Mouse (Mus musculus): Measurements from ENCODE around the gene Slco3a1. TPM values are rescaled to one million over a fixed set of nuclear protein-coding genes. Genes with fewer than 3 reads are reported as not detected.

The Slco3a1 gene
- polyA plus RNA-seq (2012; rRNA removed) (0.69 TPM in 2 replicates), polyA plus RNA-seq (2014; fragmentation: Nextera tagmentation; extraction: Ambion mirVana) (0.75 and 1.1 TPM in 2 replicates)

DNA sequence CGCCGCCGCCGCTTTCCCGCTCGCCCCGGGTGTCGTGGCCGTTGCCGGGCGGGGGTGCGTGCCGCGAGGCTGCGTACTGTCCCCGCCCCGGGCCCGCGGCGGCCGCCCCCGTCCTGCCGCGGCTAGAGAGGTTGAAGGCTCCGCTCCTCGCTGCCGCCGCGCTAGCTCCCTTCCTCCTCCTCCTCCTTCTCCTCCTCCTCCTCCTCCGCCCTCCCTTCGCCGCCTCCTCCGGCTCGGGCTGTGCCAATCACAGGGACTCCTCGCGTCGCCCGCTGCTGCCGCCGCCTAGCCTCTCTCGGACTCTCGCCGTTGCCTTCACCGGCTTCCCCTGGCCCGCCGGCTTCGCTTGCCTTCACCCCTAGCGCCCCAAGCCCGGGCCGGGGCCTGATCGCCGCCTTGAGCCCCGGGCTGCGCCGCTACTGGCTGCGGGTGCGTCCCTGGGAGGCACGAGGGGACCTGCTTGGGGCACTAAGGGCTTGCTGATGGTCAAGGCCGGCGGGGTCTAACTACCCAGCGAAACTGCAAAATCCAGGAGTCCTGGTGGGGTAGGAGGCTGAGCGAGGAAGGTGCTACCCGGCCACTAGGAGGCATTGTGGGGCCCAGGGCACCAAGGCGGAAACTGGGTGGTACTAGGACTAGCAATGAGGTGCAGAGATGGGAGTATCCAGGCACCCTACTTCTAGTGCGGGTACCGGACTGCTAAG is at the start of gene Slco3a1:
Gene Slco3a1, minus strand, starts transcription at position 173 of the 704 bp plus-strand sequence.
- Histone ChIP-seq H3K4me3 (ENCODE audit: insufficient read depth in 1 of 2, low read depth in 2 of 2, low read length in 2 of 2) (peak within 1 kb of the TSS; percentile 38 to 55), H3K4me2 (ENCODE audit: low read depth) (peak within 1 kb of the TSS; percentile 67), H3K27ac (no peak within 1 kb of the TSS), H3K9ac (replicated peaks) (no peak within 1 kb of the TSS), H3K27me3 (ENCODE audit: control insufficient read depth, insufficient read depth, low read length) (peaks cover 35% of the 10 kb centered on the region), H3K4me1 (replicated peaks; ENCODE audit: control insufficient read depth in 2 of 2, insufficient read depth in 2 of 2, low read length in 1 of 2) (no peaks in the 10 kb centered on the region; a peak in 1 of 4 replicates), H3K36me3 (replicated peaks; ENCODE audit: control insufficient read depth, insufficient read depth, low read depth) (no peaks in the 10 kb centered on the region), H3K9me3 (ENCODE audit: control insufficient read depth, low read length) (no peaks in the 10 kb centered on the region)
- DNase-seq (ENCODE audit: low read depth in 3 of 3, low spot score in 3 of 3) (no peak), ATAC-seq (ENCODE audit: insufficient read depth) (peak; percentile 70)
- under 1% methylated on average over 50 of the region's 66 CpGs for WGBS (ENCODE audit: insufficient replicate concordance)
- TF ChIP-seq EP300 (IDR thresholded peaks at IDR 0.05; ENCODE audit: low read depth) (no peak), CTCF (IDR thresholded peaks at IDR 0.05; ENCODE audit: low read depth) (peak; percentile 54)

DNA sequence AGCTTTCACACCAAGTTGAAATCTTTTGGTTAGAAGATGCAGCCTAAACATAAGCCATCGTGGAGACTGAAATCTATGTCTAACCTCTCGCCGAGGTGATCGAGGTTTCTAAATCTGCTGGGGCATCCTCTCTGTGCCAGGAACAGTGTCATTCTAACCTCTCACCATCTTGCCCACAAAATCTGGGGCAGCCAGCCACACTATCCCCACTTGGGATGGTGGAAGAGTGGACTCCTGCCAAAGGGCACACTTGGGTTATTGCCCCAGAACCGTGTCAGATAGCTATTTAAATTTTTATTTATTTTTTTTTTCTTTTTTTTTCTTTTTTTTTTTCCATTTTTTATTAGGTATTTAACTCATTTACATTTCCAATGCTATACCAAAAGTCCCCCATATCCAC is 46.4 kb upstream of the Slco3a1 start:
- no peak overlapping the region for H3K4me2 ChIP-seq (ENCODE audit: low read depth)
- H3K36me3 ChIP-seq (replicated peaks; ENCODE audit: control insufficient read depth, insufficient read depth, low read depth), result no peaks in the 10 kb centered on the region
- DNase-seq (ENCODE audit: low read depth in 3 of 3, low spot score in 3 of 3), result no peak
- no peaks in the 10 kb centered on the region for H3K4me1 ChIP-seq (replicated peaks; ENCODE audit: control insufficient read depth in 2 of 2, insufficient read depth in 2 of 2, low read length in 1 of 2)
- TF ChIP-seq EP300 (IDR thresholded peaks at IDR 0.05; ENCODE audit: low read depth) (no peak), CTCF (IDR thresholded peaks at IDR 0.05; ENCODE audit: low read depth) (no peak)
- H3K9me3 ChIP-seq (ENCODE audit: control insufficient read depth, low read length), result no peaks in the 10 kb centered on the region
- no peak overlapping the region for H3K4me3 ChIP-seq (ENCODE audit: insufficient read depth in 1 of 2, low read depth in 2 of 2, low read length in 2 of 2)
- H3K27ac ChIP-seq, result no peak overlapping the region
- H3K9ac ChIP-seq (replicated peaks), result no peak overlapping the region
- no peak for ATAC-seq (ENCODE audit: insufficient read depth)
- no peaks in the 10 kb centered on the region for H3K27me3 ChIP-seq (ENCODE audit: control insufficient read depth, insufficient read depth, low read length)
- WGBS (ENCODE audit: insufficient replicate concordance), result 79% methylated on average over 5 of the region's 5 CpGs

- ATAC-seq (ENCODE audit: insufficient read depth), result no peak
- 51% methylated on average over 1 of the region's 1 CpGs for WGBS (ENCODE audit: insufficient replicate concordance)
- no peak for TF ChIP-seq EP300 (IDR thresholded peaks at IDR 0.05; ENCODE audit: low read depth)
- TF ChIP-seq CTCF (IDR thresholded peaks at IDR 0.05; ENCODE audit: low read depth), result no peak
These were observed 24.8 kb upstream of the Slco3a1 start for GRCm38 (mm10) chr7:74579411-74579810.

DNA sequence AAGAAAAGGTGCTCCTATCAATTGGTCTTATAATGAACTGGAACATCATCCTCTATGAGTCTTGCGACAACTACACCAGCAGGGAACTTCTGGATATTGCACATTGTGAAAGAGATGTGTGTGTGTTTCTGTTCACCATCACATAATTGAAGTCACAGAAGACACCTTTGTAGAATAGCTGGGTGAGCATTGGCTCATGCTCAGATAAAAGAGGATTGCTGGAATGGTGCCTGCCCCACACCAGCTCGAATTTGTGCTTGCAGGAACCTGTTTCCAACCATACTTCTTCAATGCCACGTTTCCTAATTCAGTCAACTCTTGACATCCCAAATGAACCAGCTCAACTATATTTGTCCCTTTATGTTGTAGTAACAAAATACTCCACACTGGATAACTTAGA is 21.1 kb upstream of the Slco3a1 start:
- Histone ChIP-seq H3K27me3 (ENCODE audit: control insufficient read depth, insufficient read depth, low read length) (no peaks in the 10 kb centered on the region), H3K4me3 (ENCODE audit: insufficient read depth in 1 of 2, low read depth in 2 of 2, low read length in 2 of 2) (no peak overlapping the region), H3K27ac (no peak overlapping the region), H3K36me3 (replicated peaks; ENCODE audit: control insufficient read depth, insufficient read depth, low read depth) (no peaks in the 10 kb centered on the region), H3K4me2 (ENCODE audit: low read depth) (no peak overlapping the region), H3K9me3 (ENCODE audit: control insufficient read depth, low read length) (no peaks in the 10 kb centered on the region), H3K9ac (replicated peaks) (no peak overlapping the region), H3K4me1 (replicated peaks; ENCODE audit: control insufficient read depth in 2 of 2, insufficient read depth in 2 of 2, low read length in 1 of 2) (no peaks in the 10 kb centered on the region)
- no peak for DNase-seq (ENCODE audit: low read depth in 3 of 3, low spot score in 3 of 3)
- WGBS (ENCODE audit: insufficient replicate concordance), result 49% methylated on average over 3 of the region's 3 CpGs
- ATAC-seq (ENCODE audit: insufficient read depth), result no peak
- no peak for TF ChIP-seq CTCF (IDR thresholded peaks at IDR 0.05; ENCODE audit: low read depth)
- TF ChIP-seq EP300 (IDR thresholded peaks at IDR 0.05; ENCODE audit: low read depth), result no peak

More at GRCm38 (mm10) chr7:74579411-74579810, 24.8 kb upstream of the Slco3a1 start:
- Histone ChIP-seq H3K4me1 (replicated peaks; ENCODE audit: control insufficient read depth in 2 of 2, insufficient read depth in 2 of 2, low read length in 1 of 2) (no peaks in the 10 kb centered on the region), H3K9ac (replicated peaks) (no peak overlapping the region), H3K27ac (no peak overlapping the region), H3K27me3 (ENCODE audit: control insufficient read depth, insufficient read depth, low read length) (no peaks in the 10 kb centered on the region), H3K9me3 (ENCODE audit: control insufficient read depth, low read length) (no peaks in the 10 kb centered on the region), H3K4me3 (ENCODE audit: insufficient read depth in 1 of 2, low read depth in 2 of 2, low read length in 2 of 2) (no peak overlapping the region), H3K4me2 (ENCODE audit: low read depth) (no peak overlapping the region), H3K36me3 (replicated peaks; ENCODE audit: control insufficient read depth, insufficient read depth, low read depth) (no peaks in the 10 kb centered on the region)
- no peak for DNase-seq (ENCODE audit: low read depth in 3 of 3, low spot score in 3 of 3)

DNA sequence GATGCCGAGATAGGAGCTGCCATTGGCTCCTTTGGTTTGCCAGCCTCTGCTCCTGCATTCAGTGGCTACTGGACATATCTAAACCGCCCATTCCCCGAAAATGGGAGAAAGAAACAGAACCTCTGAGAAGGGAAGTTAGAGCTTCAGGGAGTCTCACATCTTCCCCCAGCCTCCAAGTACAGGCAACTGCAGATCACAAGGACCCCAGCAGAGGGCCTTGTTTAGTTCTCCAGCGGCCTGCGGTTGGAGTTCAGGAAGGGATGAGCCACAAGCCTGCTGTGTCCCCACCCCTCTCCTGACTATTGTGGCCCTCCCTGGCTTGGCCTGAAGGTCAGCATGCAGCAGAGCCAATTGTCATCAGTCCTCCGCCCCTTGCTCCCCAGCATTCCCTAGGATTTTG is 836 bp upstream of the Slco3a1 start:
- TF ChIP-seq EP300 (IDR thresholded peaks at IDR 0.05; ENCODE audit: low read depth) (no peak), CTCF (IDR thresholded peaks at IDR 0.05; ENCODE audit: low read depth) (peak; percentile 52)
- Histone ChIP-seq H3K9me3 (ENCODE audit: control insufficient read depth, low read length) (no peaks in the 10 kb centered on the region), H3K36me3 (replicated peaks; ENCODE audit: control insufficient read depth, insufficient read depth, low read depth) (no peaks in the 10 kb centered on the region), H3K4me2 (ENCODE audit: low read depth) (peak overlapping the region; percentile 67), H3K27ac (no peak overlapping the region), H3K4me1 (replicated peaks; ENCODE audit: control insufficient read depth in 2 of 2, insufficient read depth in 2 of 2, low read length in 1 of 2) (no peaks in the 10 kb centered on the region), H3K27me3 (ENCODE audit: control insufficient read depth, insufficient read depth, low read length) (peaks cover 35% of the 10 kb centered on the region), H3K9ac (replicated peaks) (no peak overlapping the region), H3K4me3 (ENCODE audit: insufficient read depth in 1 of 2, low read depth in 2 of 2, low read length in 2 of 2) (no peak overlapping the region)
- ATAC-seq (ENCODE audit: insufficient read depth), result no peak
- DNase-seq (ENCODE audit: low read depth in 3 of 3, low spot score in 3 of 3), result no peak
- 9% methylated on average over 6 of the region's 6 CpGs for WGBS (ENCODE audit: insufficient replicate concordance)
